Mouse (Mus musculus) small intestine, adult 2 months (tissue): ENCODE results near the gene Bap1.

Source experiments
- CTCF ChIP-seq: fragments of 200-500 bp; IDR thresholded peaks from 2 replicates; pipeline ENCODE4 v1.5.1; 2012; ENCODE audit warnings: low read depth, mild to moderate bottlenecking, control low read depth, inconsistent platforms, low read length, moderate library complexity, mixed read lengths; ENCODE audit not compliant: insufficient replicate concordance, insufficient read length; ENCODE audit errors: extremely low read depth
- POLR2A ChIP-seq: fragments of 200-500 bp; IDR thresholded peaks from 2 replicates; pipeline ENCODE4 v1.6.1; 2012; ENCODE audit warnings: low read depth, mild to moderate bottlenecking, control low read depth, inconsistent platforms, low read length, moderate library complexity

- no peak for TF ChIP-seq CTCF
- no peak for TF ChIP-seq POLR2A
Observed at GRCm38 (mm10) chr14:31260374-31260773, 9.1 kb downstream of the Bap1 start.
